Mouse (Mus musculus) lung, postnatal 0 days (tissue): Measurements from ENCODE around the gene Fbxl19. TPM values are rescaled to one million over a fixed set of nuclear protein-coding genes. Genes with fewer than 3 reads are reported as not detected.

Experiments
- ATAC-seq: fragments of 200-750 bp; cut with Nextera tagmentation; 2 replicates; pipeline ENCODE4 v1.8.0; 2017; ENCODE audit warnings: moderate library complexity
- DNase-seq: peaks from one replicate; pipeline ENCODE4 v3.0.0-alpha.2; 2016; ENCODE audit warnings: low spot score
- H3K27ac ChIP-seq: fragments of 300-500 bp; sonication (generic); 2 replicates; pipeline ENCODE4 v1.5.1; 2014; ENCODE audit warnings: antibody characterized with exemption, mild to moderate bottlenecking, low read length, mixed read lengths
- H3K27me3 ChIP-seq: fragments of 300-500 bp; sonication (generic); replicated peaks from 2 replicates; pipeline ENCODE4 v1.6.1; 2014; ENCODE audit warnings: low read length, mixed read lengths; ENCODE audit not compliant: insufficient read depth
- H3K36me3 ChIP-seq: fragments of 300-500 bp; sonication (generic); 2 replicates; pipeline ENCODE4 v1.6.1; 2014; ENCODE audit warnings: low read length, mixed read lengths; ENCODE audit not compliant: insufficient read depth
- H3K4me1 ChIP-seq: fragments of 300-500 bp; sonication (generic); 2 replicates; pipeline ENCODE4 v1.6.1; 2014; ENCODE audit warnings: antibody characterized with exemption, low read depth, low read length, mixed read lengths; ENCODE audit not compliant: insufficient read depth
- H3K4me2 ChIP-seq: fragments of 300-500 bp; sonication (generic); replicated peaks from 2 replicates; pipeline ENCODE4 v1.6.1; 2014; ENCODE audit warnings: low read depth, mild to moderate bottlenecking, low read length, moderate library complexity, mixed read lengths
- H3K4me3 ChIP-seq: fragments of 300-500 bp; sonication (generic); 2 replicates; pipeline ENCODE4 v1.5.1; 2014; ENCODE audit warnings: low read depth, low read length
- H3K9ac ChIP-seq: fragments of 300-500 bp; sonication (generic); replicated peaks from 2 replicates; pipeline ENCODE4 v1.6.1; 2014; ENCODE audit warnings: low read depth, mild to moderate bottlenecking
- H3K9me3 ChIP-seq: fragments of 300-500 bp; sonication (generic); 2 replicates; pipeline ENCODE4 v1.6.1; 2016; ENCODE audit warnings: low read length, mixed read lengths
- CTCF ChIP-seq: IDR thresholded peaks from 2 replicates; pipeline ENCODE4 v1.5.1; 2016; ENCODE audit warnings: antibody characterized with exemption, mild to moderate bottlenecking
- EP300 ChIP-seq: IDR thresholded peaks from 2 replicates; pipeline ENCODE4 v1.6.1; 2016; ENCODE audit warnings: antibody characterized with exemption, mild to moderate bottlenecking, control low read depth
- WGBS: fragments of 180-500 bp; shearing (Covaris S2); extraction: QIAGEN DNeasy Blood & Tissue Kit; methylation state at CpG from one replicate; pipeline ENCODE4 v1.1.7; 2014; 5-methylcytosine and 5-hydroxymethylcytosine counted together
- polyA plus RNA-seq: library from polyadenylated mRNA; unstranded; fragments of >200 nt; fragmentation: Nextera tagmentation; extraction: Ambion mirVana; gene quantifications from 2 replicates; pipeline ENCODE4 v1.2.1, GENCODE M21; 2015

Fbxl19 gene
- polyA plus RNA-seq, 1 experiment from 2014 or later: 1.6 TPM

- WGBS: 31% methylated on average over 22 of the region's 22 CpGs
- ATAC-seq: no peak
- DNase-seq: no peak
- TF ChIP-seq CTCF (no peak), EP300 (no peak)
- Histone ChIP-seq H3K27ac (peak overlapping the region; percentile 97), H3K4me1 (peaks cover 8% of the 10 kb centered on the region; the same call in 1 of the 2 replicates), H3K4me2 (peak overlapping the region; percentile 69), H3K27me3 (no peaks in the 10 kb centered on the region), H3K9ac (no peak overlapping the region), H3K36me3 (peaks cover 25% of the 10 kb centered on the region), H3K4me3 (peak overlapping the region; percentile 82), H3K9me3 (no peaks in the 10 kb centered on the region)
Observed at GRCm38 (mm10) chr7:127707045-127707956, 37.0 kb upstream of the Fbxl19 start.

DNA sequence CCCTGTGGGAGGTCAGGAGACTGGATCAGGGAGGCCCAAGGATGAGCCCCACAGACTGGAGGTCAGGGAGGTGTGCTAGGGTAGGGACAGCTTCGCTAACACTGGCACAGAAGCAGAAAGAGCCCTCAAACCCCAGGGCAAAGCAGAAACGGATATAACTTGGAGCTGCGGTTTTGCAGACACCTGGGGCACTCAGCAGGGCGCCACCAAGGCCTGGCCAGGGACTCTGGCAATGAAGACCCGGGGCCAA, 36.5 kb upstream of the Fbxl19 start:
- Histone ChIP-seq H3K9ac (peak overlapping the region; percentile 82; the same call in 1 of the 2 replicates), H3K27ac (peak overlapping the region; percentile 97), H3K4me3 (peak overlapping the region; percentile 82), H3K4me2 (peak overlapping the region; percentile 69), H3K27me3 (no peaks in the 10 kb centered on the region), H3K9me3 (no peaks in the 10 kb centered on the region), H3K36me3 (peaks cover 22% of the 10 kb centered on the region), H3K4me1 (peaks cover 8% of the 10 kb centered on the region; the same call in 1 of the 2 replicates)
- DNase-seq (no peak), ATAC-seq (no peak)
- WGBS: 1% methylated on average over 5 of the region's 5 CpGs
- no peak for TF ChIP-seq EP300
- no peak for TF ChIP-seq CTCF

DNA sequence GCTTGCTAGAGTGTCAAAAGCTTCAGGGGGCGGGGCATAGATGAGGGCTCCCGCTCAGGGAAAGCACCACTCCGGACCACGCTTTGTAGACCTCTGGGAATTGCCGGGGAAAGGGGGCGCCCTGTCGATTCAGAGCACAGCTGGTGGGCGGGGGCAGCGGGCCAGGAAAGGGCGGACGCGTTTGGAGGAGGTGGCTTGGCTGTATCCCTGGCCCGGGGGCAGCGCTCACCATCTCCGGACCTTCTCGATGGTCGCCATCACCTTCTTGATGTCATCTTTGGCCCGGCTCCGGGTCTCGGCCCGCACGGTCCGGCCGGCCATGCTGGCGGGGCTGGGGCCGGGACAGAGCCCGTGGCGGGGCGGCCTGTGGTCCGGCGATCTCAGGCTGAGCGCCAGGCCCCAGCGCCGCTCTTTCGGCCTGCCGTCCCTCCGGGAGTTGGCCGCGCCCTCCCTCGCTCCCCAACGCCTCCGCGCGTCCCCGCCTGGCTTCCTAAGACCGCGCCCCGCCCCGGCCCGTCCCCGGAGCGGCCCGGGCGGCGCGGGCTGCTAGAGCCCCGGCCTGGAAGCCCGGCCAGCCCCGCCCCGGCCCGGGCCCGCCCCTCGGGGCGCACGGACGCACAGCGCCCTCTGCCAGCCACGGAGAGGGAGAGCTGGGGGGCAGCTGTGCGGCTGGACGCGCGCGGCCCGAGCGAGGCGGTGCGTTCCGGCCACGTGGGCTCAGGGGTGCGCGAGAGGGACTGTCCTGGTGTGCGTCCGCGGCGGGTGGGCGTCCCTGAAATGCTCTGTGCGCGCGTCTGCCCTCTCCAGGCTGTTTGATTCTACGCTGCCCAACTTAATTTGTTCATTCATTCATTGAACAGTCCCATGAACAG, 35.9 kb upstream of the Fbxl19 start, which contains the start of gene Bcl7c:
Gene Bcl7c, minus strand, starts transcription at position 727 of the 872 bp plus-strand sequence.
- Histone ChIP-seq H3K9ac (peak within 1 kb of the TSS; percentile 82), H3K9me3 (no peaks in the 10 kb centered on the region), H3K4me3 (peak within 1 kb of the TSS; percentile 82), H3K27me3 (no peaks in the 10 kb centered on the region), H3K4me2 (peak within 1 kb of the TSS; percentile 69), H3K4me1 (peaks cover 8% of the 10 kb centered on the region; the same call in 1 of the 2 replicates), H3K36me3 (peaks cover 21% of the 10 kb centered on the region; the same call in 1 of the 2 replicates), H3K27ac (peak within 1 kb of the TSS; percentile 97)
- TF ChIP-seq CTCF (peak; percentile 75), EP300 (no peak)
- WGBS: under 1% methylated on average over 44 of the region's 90 CpGs
- peak; percentile 98 for DNase-seq
- ATAC-seq: peak; percentile 88

GRCm38 (mm10) chr7:127709261-127709979, 34.9 kb upstream of the Fbxl19 start:
- WGBS: 62% methylated on average over 5 of the region's 5 CpGs
- Histone ChIP-seq H3K4me1 (peaks cover 8% of the 10 kb centered on the region; the same call in 1 of the 2 replicates), H3K27me3 (no peaks in the 10 kb centered on the region), H3K27ac (no peak overlapping the region), H3K36me3 (peaks cover 17% of the 10 kb centered on the region; the same call in 1 of the 2 replicates), H3K4me3 (peak overlapping the region; percentile 82), H3K9me3 (no peaks in the 10 kb centered on the region), H3K4me2 (peak overlapping the region; percentile 69), H3K9ac (no peak overlapping the region)
- DNase-seq: no peak
- TF ChIP-seq EP300: no peak
- no peak for TF ChIP-seq CTCF
- no peak for ATAC-seq

DNA sequence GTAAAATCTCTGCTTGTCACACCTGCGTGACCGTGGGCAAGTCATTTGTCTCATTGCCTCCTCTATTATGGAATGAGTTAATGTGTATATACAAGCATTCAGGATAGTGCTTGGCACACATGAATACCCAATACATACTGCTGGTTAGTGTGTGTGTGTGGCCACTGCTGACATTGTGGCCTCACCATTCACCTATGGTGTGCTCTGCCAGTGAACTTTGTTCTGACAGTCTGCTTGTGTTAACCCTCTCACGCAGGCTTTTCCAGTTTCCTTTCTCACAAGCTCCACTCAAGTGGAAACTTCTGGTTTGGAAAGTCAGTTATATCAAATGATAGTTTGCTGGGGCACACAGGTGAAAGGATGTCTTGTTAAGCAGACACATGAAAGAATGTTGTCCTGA, 33.3 kb upstream of the Fbxl19 start:
- DNase-seq: no peak
- 78% methylated on average over 3 of the region's 3 CpGs for WGBS
- H3K36me3 ChIP-seq: 0 out of 2 replicates have a peak, but pooled peaks cover 6% of the 10 kb centered on the region
- TF ChIP-seq CTCF: no peak
- no peak for TF ChIP-seq EP300
- H3K4me1 ChIP-seq: peaks cover 8% of the 10 kb centered on the region; the same call in 1 of the 2 replicates
- no peaks in the 10 kb centered on the region for H3K9me3 ChIP-seq
- H3K4me3 ChIP-seq: no peak overlapping the region
- H3K27ac ChIP-seq: no peak overlapping the region
- no peak for ATAC-seq
- H3K27me3 ChIP-seq: no peaks in the 10 kb centered on the region
- no peak overlapping the region for H3K9ac ChIP-seq
- H3K4me2 ChIP-seq: no peak overlapping the region
